Mouse (Mus musculus) ovary, adult 18-20 months (tissue): ENCODE results near the gene Peg10.
"Not testable (repeated sequence)": the region's sequence is repeated elsewhere in the genome, so short reads cannot be mapped to it uniquely, and the experiment has no call there.

Source experiments
- DNase-seq: peaks from one replicate; pipeline ENCODE4 v3.0.0; 2022; ENCODE audit warnings: low spot score, mixed read lengths

Peg10 gene

DNA sequence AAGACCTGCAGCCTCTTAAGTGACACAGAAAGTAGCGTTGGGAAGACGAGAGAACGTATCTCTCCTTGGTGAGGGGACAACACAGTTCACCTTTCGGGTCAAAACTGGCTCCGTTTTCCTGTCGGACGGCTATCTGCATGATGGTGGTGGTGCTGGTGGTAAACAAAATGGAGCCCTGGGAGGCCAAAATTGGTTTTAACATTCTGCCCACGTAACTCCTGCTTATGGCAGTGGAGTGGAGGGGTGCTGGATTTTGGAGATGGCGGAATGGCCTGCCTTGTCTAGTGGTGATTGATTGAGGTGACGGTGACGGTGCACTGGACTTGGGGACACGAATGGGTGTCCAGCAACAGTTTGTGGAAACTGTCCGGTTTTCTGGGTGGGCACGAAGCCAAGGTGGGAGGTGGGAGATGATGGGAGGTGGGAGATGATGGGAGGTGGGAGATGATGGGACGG is 1.4 kb downstream of the Peg10 start:
- DNase-seq: no peak

DNA sequence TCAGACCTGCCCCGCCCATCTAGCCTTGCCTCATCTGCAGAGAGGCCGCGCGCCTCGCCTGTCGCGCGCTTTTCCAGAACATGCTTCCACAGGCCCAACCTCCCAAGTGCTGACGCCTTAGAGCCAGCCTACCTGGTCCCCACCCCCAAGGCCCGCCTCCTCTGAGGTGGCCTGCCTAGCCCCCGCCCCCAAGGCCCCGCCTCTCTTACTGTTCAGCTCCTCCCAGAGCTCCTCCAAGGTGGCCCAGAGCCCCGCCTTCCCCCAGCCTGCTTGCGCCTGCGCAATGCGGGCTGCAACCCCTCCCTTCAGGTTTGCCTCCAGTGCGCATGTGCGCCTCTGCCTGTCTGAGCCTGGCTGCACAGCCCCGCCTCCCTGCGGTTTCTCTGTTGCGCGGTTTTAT is 2.0 kb downstream of the Peg10 start:
- DNase-seq: peak; percentile 95

DNA sequence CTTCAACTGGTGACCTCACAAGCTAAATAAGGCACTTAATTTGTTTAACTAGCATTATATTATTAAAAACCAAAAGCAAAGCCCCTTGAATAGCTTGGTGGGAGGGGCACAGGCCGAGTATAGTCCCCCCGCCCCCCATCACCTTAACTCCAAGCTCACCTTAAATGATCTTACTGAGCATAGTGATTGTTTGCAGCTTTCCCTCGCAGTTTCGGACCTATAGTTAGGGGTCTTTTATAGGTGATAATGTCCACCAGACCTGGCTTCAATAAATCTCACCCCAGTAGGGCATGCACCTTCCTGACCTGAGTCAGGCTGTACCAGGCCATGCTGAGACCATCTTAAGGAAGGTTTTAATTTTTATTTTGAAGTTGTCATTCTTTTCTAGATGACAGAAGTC is 4.2 kb downstream of the Peg10 start:
- DNase-seq: no peak

DNA sequence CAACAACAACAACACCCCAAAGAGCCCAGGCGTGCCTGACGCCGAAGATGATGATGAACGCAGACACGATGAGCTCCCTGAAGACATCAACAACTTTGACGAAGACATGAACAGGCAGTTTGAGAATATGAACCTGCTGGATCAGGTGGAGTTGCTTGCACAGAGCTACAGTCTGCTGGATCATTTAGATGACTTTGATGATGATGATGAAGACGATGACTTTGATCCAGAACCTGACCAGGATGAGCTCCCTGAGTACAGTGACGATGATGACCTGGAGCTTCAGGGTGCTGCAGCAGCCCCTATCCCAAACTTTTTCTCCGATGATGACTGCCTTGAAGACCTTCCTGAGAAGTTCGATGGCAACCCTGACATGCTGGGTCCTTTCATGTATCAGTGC is 7.2 kb downstream of the Peg10 start:
- DNase-seq: no peak

DNA sequence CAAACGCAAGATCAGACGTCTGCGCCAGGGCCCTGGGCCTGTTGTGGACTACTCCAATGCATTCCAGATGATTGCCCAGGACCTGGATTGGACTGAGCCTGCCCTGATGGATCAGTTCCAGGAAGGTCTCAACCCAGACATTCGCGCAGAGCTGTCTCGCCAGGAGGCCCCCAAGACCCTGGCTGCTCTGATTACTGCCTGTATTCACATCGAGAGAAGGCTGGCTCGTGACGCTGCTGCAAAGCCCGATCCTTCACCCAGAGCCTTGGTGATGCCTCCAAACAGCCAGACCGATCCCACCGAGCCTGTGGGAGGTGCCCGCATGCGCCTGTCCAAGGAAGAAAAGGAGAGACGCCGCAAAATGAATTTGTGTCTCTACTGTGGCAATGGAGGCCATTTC is 7.8 kb downstream of the Peg10 start:
- no peak for DNase-seq

DNA sequence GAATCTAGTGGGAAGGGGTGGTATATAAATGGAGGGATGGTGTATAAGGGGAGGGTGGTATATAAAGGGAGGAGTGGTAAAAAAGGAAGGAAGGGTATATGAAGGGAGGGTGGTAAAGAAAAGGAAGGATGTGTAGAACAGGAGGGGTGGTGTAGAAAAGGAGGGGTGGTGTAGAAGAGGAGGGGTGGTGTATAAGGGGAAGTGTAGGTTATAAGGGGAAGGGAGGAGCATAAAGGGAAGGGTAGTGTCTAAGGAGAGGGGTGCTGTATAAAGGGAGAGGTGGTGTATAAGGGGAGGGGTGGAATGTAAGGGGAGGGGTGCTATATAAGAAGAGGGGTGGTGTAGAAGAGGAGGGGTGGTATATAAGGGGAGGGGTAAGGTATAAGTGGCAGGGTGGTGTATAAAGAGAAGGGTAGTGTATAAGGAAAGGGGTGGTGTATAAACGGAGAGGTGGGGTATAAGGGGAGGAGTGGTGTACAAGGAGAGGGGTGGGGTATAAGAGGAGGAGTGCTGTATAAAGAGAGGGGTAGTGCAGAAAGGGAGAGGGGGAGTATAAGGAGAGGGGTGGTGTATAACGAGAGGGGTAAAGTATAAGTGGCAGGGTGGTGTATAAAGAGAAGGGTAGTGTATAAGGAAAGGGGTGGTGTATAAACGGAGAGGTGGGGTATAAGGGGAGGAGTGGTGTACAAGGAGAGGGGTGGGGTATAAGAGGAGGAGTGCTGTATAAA is 14.5 kb downstream of the Peg10 start:
- DNase-seq: not testable (repeated sequence)

DNA sequence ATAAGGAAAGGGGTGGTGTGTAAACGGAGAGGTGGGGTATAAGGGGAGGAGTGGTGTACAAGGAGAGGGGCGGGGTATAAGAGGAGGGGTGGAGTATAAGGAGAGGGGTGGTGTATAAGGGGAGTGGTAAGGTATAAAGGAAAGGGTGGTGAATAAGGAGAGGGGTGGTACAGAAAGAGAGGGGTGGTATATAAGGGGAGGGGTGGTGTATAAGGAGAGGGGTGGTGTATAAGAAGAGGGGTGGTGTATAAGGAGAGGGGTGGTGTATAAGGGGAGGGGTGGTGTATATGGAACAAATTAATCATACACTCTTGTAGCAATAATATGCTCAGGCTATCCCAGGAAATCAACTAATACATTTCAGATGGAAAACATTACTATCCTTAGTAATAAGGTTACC is 15.1 kb downstream of the Peg10 start:
- DNase-seq: no peak

DNA sequence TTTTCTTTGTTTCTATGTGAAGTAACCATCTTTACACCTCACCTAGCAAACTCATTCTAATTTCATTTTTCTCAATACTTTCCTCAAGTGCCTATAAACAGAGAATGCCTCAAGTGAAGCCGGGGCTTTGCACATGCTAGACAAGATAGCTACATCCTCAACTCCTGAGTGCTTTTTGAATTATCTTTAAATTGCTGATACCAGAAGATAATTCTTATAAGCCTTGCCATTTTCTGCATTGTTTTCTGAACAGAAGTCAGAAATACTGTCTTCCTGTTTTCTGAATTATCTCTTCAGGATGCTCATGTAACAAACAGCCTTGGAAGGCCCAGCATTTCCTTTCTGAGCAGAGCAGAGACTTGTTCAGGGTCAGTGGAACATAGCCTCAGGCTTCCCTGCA is 49.2 kb downstream of the Peg10 start:
- no peak for DNase-seq

DNA sequence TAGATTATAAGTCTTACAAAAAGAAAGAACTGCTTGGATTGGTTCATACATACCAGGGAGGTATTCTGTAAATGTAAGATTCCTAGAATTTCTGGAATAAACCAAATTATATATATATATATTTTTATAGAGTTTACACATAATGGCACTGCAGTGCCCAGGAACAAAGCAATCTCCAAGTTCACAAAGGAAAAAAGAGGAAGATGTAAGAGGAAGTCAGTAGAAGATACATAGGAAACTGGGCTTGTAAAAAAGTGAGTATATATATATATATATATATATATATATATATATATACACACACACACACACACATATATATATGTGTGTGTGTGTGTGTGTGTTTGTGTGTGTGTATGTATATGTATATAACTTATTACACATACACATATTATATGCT is 50.2 kb downstream of the Peg10 start:
- not testable (repeated sequence) for DNase-seq

DNA sequence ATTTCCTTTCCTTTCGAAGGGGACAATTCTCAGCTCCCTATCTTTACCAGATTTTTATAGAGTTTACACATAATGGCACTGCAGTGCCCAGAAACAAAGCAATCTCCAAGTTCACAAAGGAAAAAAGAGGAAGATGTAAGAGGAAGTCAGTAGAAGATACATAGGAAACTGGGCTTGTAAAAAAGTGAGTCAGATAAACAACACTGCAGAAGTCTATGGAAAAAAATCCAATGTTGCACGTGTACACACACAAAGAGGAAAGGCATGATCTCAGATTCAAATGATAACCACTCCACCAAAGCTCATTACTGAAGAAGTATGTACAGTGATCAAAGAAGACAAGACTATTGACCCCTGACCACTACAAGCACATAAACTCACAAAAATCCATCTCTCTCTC is 51.3 kb downstream of the Peg10 start:
- DNase-seq: no peak

DNA sequence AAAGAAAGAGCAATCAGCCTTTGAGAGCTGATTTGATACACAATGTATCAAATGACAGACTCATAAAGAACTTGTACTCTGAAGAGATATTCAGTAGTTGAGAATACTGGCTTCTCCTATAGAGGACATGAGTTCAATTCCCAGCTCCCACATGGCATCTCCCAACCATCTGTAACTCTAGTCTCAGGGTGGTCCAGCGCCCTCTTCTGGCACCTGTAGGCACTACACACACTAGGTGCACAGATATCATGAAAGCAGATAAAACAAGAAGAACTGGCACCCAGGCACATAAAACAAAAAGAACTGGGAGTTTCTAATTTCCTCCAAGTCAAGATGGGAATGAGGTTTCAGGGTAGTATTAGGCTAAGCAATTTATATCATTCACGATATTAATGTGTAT is 52.3 kb downstream of the Peg10 start:
- no peak for DNase-seq

DNA sequence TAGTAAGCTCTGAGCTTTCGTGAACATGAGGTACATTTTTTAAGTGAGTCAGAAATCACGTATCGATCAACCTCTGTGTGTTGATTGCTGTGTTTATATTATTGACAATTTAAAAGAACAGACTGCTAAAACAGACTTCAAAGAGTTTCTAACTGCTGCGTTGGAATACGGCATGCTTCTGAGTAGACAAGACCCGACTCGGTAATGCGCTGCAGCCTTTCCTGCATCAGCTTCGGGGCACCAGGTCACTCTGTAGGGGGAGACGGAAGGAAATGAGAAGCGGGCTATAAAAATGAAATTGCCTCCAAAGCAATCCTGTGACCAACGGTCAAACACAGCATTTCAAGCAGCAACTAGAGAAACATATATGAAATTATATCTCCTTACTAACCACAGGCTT is 59.9 kb downstream of the Peg10 start:
- DNase-seq: no peak
